Mouse (Mus musculus): ENCODE results near the gene Npdc1. TPM values are rescaled to one million over a fixed set of nuclear protein-coding genes. Genes with fewer than 3 reads are reported as not detected.

Gene Npdc1
- polyA plus RNA-seq, 1 experiment from 2014 or later: 4.5 TPM

DNA sequence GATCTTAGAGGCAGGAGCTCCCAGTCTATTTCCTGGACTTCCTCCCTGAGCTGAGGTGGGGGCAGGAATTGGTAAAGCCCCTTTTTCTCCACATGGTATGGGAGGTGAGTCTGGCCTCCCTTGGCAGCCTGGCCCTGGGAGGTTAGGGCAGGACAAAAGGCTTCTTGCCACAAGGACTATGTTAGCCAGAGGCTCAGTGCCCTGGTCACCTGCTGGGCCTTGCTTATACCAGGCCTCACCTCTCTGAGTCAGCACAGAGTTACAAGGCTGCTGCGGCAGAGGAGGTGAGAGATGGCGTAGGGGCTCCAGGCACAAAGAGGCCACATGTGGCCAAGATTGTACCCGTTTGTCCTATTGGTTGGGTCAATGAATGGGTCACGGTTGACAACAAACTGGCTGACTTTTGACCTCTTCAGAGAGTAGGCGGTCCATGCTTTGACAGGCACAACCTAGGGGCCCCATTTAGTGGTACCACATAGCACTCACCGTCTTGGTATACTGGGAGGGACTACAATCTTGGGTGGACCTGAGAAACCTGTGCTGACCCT, 32.2 kb downstream of the Npdc1 start:
- no peak for ATAC-seq (ENCODE audit: insufficient read depth)
- H3K36me3 ChIP-seq (replicated peaks): no peaks in the 10 kb centered on the region
- H3K9me3 ChIP-seq (replicated peaks): no peaks in the 10 kb centered on the region
- peaks cover 28% of the 10 kb centered on the region for H3K4me1 ChIP-seq (replicated peaks)
- H3K27me3 ChIP-seq: peaks cover 29% of the 10 kb centered on the region
- WGBS (ENCODE audit: insufficient replicate concordance): 65% methylated on average over 6 of the region's 6 CpGs
- no peak overlapping the region for H3K27ac ChIP-seq (replicated peaks)
- no peak overlapping the region for H3K4me3 ChIP-seq (replicated peaks)
- no peak overlapping the region for H3K4me2 ChIP-seq
- H3K9ac ChIP-seq: no peak overlapping the region

DNA sequence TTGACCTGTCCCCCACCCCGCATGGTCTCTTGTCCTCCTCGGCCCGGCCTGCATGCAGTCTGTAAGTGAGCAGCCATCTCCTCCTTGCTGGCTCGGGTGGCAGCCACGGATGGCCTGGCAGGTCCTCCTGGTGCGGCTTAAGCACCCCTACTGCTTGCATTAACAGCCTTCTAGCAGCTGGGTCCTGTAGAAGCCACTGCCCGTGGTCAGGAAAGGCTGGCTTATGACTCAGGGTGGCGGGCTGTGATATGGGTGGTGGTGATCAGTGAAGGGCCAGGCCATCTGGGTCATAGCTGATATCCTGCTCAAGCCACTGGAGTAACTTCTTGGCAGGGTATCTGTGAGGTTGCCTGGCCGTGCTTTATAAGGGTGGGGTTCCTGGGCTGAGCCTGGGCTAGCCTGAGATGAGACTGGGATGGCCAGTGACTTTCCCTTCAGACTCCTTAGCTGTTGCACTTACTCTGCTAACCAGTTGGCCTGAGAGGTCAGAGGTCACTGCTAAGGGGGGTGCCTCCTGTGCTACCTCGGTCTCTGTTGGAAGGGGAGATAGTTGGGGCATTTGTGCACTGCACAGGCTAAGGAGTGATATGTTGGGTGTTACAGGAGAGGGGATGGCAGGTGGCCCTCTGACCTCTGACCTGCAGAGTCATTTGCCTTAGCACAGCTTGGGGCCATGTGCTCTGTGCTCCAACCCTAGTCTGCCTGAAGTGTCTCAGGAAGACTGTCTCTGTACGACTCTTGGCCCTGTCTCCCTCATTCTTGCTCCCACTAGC, 33.4 kb downstream of the Npdc1 start:
- H3K4me2 ChIP-seq: no peak overlapping the region
- H3K9me3 ChIP-seq (replicated peaks): no peaks in the 10 kb centered on the region
- H3K4me3 ChIP-seq (replicated peaks): no peak overlapping the region
- WGBS (ENCODE audit: insufficient replicate concordance): 46% methylated on average over 11 of the region's 11 CpGs
- H3K27me3 ChIP-seq: peaks cover 29% of the 10 kb centered on the region
- H3K27ac ChIP-seq (replicated peaks): no peak overlapping the region
- no peaks in the 10 kb centered on the region for H3K36me3 ChIP-seq (replicated peaks)
- ATAC-seq (ENCODE audit: insufficient read depth): no peak
- peaks cover 28% of the 10 kb centered on the region for H3K4me1 ChIP-seq (replicated peaks)
- H3K9ac ChIP-seq: no peak overlapping the region

DNA sequence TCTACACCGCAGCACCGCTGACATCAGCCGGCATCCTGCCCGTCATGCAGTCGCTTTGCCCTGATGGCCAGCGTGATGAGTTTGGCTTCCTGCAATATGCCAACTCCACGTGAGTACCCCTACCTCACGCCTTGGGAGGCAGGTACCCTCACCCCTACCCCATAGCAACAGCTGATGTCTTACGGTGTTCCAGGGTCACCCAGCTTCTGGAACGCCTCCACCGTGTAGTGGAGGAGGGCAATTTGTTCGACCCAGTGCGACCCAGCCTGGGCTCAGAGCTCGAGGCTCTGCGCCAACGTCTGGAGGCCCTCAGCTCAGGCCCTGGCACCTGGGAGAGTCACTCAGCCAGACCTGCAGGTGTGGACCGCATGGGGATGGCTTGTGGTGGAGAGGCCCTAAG, 34.0 kb downstream of the Npdc1 start:
- Histone ChIP-seq H3K4me1 (replicated peaks) (peaks cover 24% of the 10 kb centered on the region), H3K27me3 (peaks cover 29% of the 10 kb centered on the region), H3K9me3 (replicated peaks) (no peaks in the 10 kb centered on the region), H3K27ac (replicated peaks) (no peak overlapping the region), H3K36me3 (replicated peaks) (no peaks in the 10 kb centered on the region), H3K9ac (no peak overlapping the region), H3K4me3 (replicated peaks) (no peak overlapping the region), H3K4me2 (no peak overlapping the region)
- ATAC-seq (ENCODE audit: insufficient read depth): no peak
- WGBS (ENCODE audit: insufficient replicate concordance): 71% methylated on average over 17 of the region's 17 CpGs

DNA sequence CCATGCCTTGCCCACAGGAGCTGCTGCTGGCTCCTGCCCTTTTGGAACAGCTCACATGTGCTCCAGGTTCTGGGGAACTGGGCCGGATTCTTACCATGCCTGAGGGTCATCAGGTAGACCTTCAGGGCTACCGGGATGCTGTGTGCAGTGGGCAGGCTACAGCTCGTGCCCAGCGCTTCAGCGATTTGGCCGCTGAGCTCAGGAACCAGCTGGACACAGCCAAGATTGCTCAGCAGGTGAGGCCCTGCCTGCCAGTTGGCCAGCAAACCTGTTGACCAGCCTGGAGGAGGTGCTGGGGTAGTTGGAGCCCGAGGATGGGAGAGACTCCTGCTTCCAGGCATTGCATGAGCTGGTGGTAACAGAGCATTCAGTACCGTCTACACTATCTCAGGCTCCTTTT, 35.1 kb downstream of the Npdc1 start:
- peaks cover 20% of the 10 kb centered on the region for H3K27me3 ChIP-seq
- no peak overlapping the region for H3K27ac ChIP-seq (replicated peaks)
- ATAC-seq (ENCODE audit: insufficient read depth): no peak
- H3K9me3 ChIP-seq (replicated peaks): no peaks in the 10 kb centered on the region
- no peak overlapping the region for H3K4me3 ChIP-seq (replicated peaks)
- peaks cover 13% of the 10 kb centered on the region for H3K4me1 ChIP-seq (replicated peaks)
- no peaks in the 10 kb centered on the region for H3K36me3 ChIP-seq (replicated peaks)
- no peak overlapping the region for H3K4me2 ChIP-seq
- 75% methylated on average over 8 of the region's 8 CpGs for WGBS (ENCODE audit: insufficient replicate concordance)
- no peak overlapping the region for H3K9ac ChIP-seq

DNA sequence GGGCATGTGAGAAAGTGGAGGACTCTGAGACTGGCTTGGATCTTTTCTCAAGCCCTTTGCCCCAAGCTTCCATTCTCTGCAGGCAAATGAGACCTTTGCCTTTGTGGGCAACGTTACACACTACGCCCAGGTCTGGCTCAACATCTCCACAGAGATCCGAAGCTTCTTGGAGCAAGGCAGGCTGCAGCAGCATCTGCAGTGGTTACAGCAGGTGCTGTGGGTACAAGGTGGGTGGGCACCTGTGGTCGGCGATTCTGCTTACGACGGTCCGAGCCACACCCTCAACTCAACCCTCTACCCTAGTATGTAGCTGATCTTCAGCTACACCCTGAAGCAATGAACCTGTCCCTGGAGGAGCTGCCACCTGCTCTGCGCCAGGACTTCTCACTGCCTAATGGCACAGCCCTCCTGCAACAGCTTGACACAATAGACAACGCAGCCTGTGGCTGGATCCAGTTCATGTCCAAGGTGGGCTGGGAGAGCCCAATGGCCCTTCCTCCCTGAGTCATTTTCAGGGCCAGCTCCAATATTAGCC, 37.2 kb downstream of the Npdc1 start:
- Histone ChIP-seq H3K4me1 (replicated peaks) (peaks cover 7% of the 10 kb centered on the region; the same call in 1 of the 2 replicates), H3K36me3 (replicated peaks) (no peaks in the 10 kb centered on the region), H3K27ac (replicated peaks) (no peak overlapping the region), H3K4me3 (replicated peaks) (no peak overlapping the region), H3K9ac (no peak overlapping the region), H3K27me3 (no peaks in the 10 kb centered on the region; the same call in 1 of the 2 replicates), H3K9me3 (replicated peaks) (no peaks in the 10 kb centered on the region), H3K4me2 (no peak overlapping the region)
- WGBS (ENCODE audit: insufficient replicate concordance): 75% methylated on average over 10 of the region's 10 CpGs
- no peak for ATAC-seq (ENCODE audit: insufficient read depth)

DNA sequence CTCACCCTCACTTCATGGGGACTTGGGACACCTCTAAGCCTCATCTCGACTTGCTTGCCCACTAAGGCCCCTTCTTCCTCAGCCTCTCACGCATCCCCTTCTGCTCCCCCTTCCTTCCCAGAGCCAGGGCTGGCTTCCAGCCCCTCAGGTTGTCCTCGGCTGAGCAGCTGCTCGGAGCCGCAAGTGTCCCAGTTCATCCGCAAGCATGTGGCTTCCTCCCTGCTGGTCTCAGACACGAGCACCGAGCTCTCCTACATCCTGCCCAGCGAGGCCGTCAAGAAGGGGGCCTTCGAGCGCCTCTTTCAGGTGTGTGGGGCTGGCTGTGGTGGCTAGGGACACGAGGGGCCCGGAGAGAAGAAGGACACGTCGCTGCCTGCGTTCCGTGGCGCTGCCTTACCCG, 41.9 kb downstream of the Npdc1 start:
- no peak overlapping the region for H3K9ac ChIP-seq

DNA sequence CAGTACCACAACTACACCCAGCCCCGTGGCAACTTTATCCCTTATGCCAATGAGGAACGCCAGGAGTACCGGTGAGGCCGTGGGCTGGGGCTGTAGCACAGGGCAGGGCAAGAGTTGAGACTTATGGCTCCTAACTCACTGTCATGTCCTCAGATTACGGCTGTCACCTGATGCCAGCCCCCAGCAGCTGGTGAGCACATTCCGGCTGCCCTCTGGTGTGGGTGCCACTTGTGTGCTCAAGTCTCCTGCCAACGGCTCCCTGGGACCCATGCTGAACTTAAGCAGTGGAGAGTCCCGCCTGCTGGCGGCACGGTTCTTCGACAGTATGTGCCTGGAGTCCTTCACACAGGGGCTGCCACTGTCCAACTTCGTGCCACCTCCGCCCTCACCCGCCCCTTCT, 43.5 kb downstream of the Npdc1 start:
- H3K9me3 ChIP-seq (replicated peaks): no peaks in the 10 kb centered on the region
- WGBS (ENCODE audit: insufficient replicate concordance): 78% methylated on average over 14 of the region's 14 CpGs

More for the DNA sequence above, 41.9 kb downstream of the Npdc1 start:
- Histone ChIP-seq H3K36me3 (replicated peaks) (no peaks in the 10 kb centered on the region), H3K27me3 (no peaks in the 10 kb centered on the region), H3K27ac (replicated peaks) (no peak overlapping the region), H3K9me3 (replicated peaks) (no peaks in the 10 kb centered on the region), H3K4me2 (no peak overlapping the region), H3K4me3 (replicated peaks) (no peak overlapping the region), H3K4me1 (replicated peaks) (no peaks in the 10 kb centered on the region)
- ATAC-seq (ENCODE audit: insufficient read depth): no peak
- WGBS (ENCODE audit: insufficient replicate concordance): 74% methylated on average over 20 of the region's 20 CpGs

DNA sequence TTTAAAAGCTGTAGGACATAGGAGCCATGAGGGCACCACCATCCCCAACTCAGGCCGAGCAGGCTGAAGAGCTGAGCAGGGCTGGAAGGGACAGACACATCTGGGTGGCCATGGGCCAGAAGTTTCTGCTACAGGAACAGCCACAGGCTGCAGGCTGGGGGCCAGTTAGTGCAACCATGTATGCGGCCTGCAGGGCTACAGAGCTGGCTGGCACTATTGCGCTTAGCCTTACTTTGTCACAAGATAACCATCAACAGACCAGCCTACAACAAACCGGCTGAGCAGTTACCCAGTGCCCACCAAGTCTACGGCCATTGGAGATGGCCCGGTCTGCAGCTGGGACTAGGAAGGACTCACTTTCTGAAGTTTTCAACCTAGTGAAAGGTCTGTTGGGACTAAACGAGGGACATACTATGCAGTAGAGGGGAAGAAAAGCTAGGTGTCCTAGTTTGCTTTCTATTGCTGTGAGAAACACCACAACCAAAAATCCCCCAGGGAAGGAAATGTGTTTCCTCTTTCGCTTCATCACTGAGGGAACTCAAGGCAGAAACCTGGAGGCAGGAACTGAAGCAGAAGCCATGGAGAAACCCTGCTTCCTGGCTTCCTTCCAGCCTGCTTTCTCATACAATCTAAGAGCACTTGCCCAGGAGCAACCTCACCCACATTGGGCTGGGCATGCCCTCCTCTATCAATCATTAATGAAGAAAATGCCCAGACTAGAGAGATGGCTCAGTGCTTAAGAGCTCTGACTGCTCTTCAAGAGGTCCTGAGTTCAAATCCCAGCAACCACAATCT, 51.9 kb downstream of the Npdc1 start:
- Histone ChIP-seq H3K9ac (no peak overlapping the region), H3K4me3 (replicated peaks) (no peak overlapping the region), H3K4me2 (no peak overlapping the region), H3K9me3 (replicated peaks) (no peaks in the 10 kb centered on the region), H3K4me1 (replicated peaks) (no peaks in the 10 kb centered on the region), H3K27me3 (no peaks in the 10 kb centered on the region), H3K36me3 (replicated peaks) (no peaks in the 10 kb centered on the region), H3K27ac (replicated peaks) (no peak overlapping the region)
- ATAC-seq (ENCODE audit: insufficient read depth): no peak
- WGBS (ENCODE audit: insufficient replicate concordance): 44% methylated on average over 8 of the region's 8 CpGs

More for the DNA sequence above, 43.5 kb downstream of the Npdc1 start:
- Histone ChIP-seq H3K27me3 (no peaks in the 10 kb centered on the region), H3K9ac (no peak overlapping the region), H3K4me3 (replicated peaks) (no peak overlapping the region), H3K36me3 (replicated peaks) (no peaks in the 10 kb centered on the region), H3K27ac (replicated peaks) (no peak overlapping the region), H3K4me2 (no peak overlapping the region), H3K4me1 (replicated peaks) (no peaks in the 10 kb centered on the region)
- no peak for ATAC-seq (ENCODE audit: insufficient read depth)

DNA sequence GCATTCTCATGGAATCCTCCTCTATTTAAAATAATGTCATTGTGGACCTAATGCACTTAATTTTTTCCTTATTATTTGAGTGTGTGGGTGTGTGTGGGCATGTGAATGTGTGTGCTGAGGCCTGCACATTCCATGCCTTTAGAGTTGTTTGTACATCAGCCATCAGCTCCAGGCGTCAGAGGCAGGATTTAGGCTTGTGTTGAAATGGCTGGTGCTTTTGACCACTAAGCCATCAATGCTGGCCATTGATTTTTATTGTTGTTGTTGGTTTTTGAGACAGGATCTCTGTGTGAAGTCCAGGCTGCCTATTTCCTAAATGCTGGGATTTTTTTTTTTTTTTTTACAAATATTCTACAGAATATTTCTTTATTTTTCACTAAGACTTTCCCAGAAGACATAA, 53.8 kb downstream of the Npdc1 start:
- Histone ChIP-seq H3K9ac (no peak overlapping the region), H3K4me3 (replicated peaks) (no peak overlapping the region), H3K9me3 (replicated peaks) (no peaks in the 10 kb centered on the region), H3K4me2 (no peak overlapping the region), H3K27ac (replicated peaks) (no peak overlapping the region), H3K4me1 (replicated peaks) (peaks cover 5% of the 10 kb centered on the region; the same call in 1 of the 2 replicates), H3K36me3 (replicated peaks) (no peaks in the 10 kb centered on the region), H3K27me3 (no peaks in the 10 kb centered on the region)
- ATAC-seq (ENCODE audit: insufficient read depth): no peak
- WGBS (ENCODE audit: insufficient replicate concordance): 33% methylated on average over 1 of the region's 1 CpGs

DNA sequence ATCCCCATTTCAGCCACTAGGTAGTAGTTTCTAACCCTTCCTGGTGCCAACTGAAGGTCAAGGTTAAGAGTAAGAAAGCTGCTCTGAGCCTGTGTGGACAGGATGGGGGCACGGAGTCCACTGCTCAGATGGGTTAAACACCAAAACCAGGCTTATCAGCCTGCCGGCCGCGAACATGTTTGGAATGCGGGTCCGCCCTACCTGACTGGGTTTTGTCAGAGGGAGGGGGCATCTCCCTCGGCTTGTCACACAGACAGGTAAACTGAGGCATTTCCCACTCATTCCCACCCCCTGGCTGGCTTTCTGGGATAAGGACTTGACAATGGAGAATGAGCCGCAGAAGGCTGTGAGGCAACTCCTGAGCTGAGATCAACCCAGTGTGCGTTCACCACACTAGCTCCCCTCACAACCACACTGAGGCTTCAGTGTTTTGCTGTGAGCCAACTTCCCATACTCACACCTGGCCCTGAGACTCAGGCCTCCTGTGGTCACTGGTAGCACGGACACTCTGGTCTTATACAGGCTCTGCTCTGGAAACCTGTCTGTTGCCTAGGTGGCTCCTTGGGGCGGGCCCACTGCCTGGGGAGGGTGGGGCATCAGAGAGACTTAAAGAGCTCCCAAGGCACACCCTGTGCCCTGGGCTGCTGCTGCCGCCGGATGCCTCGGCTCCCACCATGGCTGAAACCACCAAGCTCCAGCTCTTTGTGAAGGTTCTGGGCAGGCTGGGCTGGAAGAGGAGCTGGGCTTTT, 57.2 kb downstream of the Npdc1 start, which contains the start of gene Clic3:
Gene Clic3, plus strand, starts transcription at position 634 of the 749 bp plus-strand sequence.
- 53% methylated on average over 14 of the region's 14 CpGs for WGBS (ENCODE audit: insufficient replicate concordance)

More for the DNA sequence above, 57.2 kb downstream of the Npdc1 start, which contains the start of gene Clic3:
- Histone ChIP-seq H3K4me1 (replicated peaks) (peaks cover 30% of the 10 kb centered on the region), H3K9ac (no peak within 1 kb of the TSS), H3K27me3 (no peaks in the 10 kb centered on the region), H3K27ac (replicated peaks) (no peak within 1 kb of the TSS), H3K4me2 (no peak within 1 kb of the TSS), H3K4me3 (replicated peaks) (no peak within 1 kb of the TSS), H3K9me3 (replicated peaks) (no peaks in the 10 kb centered on the region), H3K36me3 (replicated peaks) (peaks cover 3% of the 10 kb centered on the region; the same call in 1 of the 2 replicates)
- no peak for ATAC-seq (ENCODE audit: insufficient read depth)

Data from liver, embryonic 15.5 days (tissue).